Mouse (Mus musculus): ENCODE measurements at regions not wholly inside any gene's neighbourhood (a gene's known extent, or its start where the extent isn't known, plus 50 kb on each side); places are given as distances from the start of the nearest gene placed in this dataset.

- DNase-seq: no peak
These were observed 53.6 kb downstream of the Gm10320 start for GRCm38 (mm10) chr13:98438206-98438605.

- no peak for DNase-seq
These were observed 54.8 kb downstream of the Gm10320 start for GRCm38 (mm10) chr13:98436961-98437360.

- no peak for DNase-seq
These were observed 56.4 kb downstream of the Gm10320 start for GRCm38 (mm10) chr13:98435245-98435975.

- peak; percentile 29 for DNase-seq
These were observed 62.0 kb downstream of the Gm10320 start for GRCm38 (mm10) chr13:98429851-98430250.

GRCm38 (mm10) chr13:98427660-98428059 lies 64.1 kb downstream of the Gm10320 start:
- peak; percentile 62 for DNase-seq

GRCm38 (mm10) chr13:98425026-98425425 lies 66.8 kb downstream of the Gm10320 start:
- DNase-seq: no peak

GRCm38 (mm10) chr13:98424000-98424399 lies 67.8 kb downstream of the Gm10320 start:
- DNase-seq: no peak

- no peak for DNase-seq
These were observed 66.5 kb downstream of the Foxd1 start for GRCm38 (mm10) chr13:98420419-98421043.

- DNase-seq: no peak
These were observed 63.7 kb downstream of the Foxd1 start for GRCm38 (mm10) chr13:98417736-98418135.

- no peak for DNase-seq
These were observed 62.4 kb downstream of the Foxd1 start for GRCm38 (mm10) chr13:98416457-98416856.

- DNase-seq: no peak
These were observed 60.8 kb downstream of the Foxd1 start for GRCm38 (mm10) chr13:98414851-98415250.

- no peak for DNase-seq
These were observed 59.2 kb downstream of the Foxd1 start for GRCm38 (mm10) chr13:98413233-98413632.

Measured in embryo, embryonic 11 days (tissue).